Mouse (Mus musculus): ENCODE measurements at regions not wholly inside any gene's neighbourhood (a gene's known extent, or its start where the extent isn't known, plus 50 kb on each side); places are given as distances from the start of the nearest gene placed in this dataset.
A peak's percentile ranks its signal among the peaks of the same experiment; 100 is the strongest.

DNA sequence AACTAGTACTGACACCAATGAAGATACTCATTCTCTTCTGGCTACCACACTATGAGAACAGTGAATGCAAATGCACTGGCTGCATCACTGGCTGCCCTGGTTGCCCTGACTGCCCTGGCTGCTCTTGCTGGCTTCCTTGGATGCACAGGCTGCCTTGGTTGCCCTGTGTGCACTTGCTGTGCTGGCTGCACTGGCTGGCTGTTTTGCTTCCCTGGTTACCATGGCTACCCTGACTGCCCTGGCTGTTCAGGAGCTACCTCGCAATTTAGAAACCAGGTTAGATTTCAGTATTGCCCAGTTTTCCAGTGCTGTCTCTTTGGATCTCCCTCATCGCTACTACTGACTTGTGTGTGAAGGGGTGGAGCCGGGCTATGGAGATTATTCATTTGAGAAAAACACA lies 175.7 kb downstream of the Fat4 start:
- no peak for DNase-seq (ENCODE audit: extremely low spot score, low spot score)

DNA sequence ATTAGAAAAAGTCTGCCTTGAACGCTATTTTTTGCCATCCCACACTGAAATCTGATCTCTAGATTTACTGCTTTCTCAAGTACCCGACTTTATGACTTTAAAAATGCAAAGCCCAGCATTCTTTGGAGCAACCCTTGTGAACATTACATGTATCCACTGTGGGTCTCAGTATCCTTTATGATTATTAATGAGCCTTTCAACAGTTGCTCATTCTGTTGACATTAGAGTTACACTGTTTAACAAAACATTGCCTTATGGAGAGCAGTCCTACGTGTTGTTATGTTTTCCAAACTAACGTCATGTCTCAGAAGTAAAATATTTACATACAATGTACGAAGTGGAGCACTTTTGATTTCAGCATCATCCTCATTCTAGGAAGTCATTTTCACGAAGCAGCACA lies 178.7 kb downstream of the Fat4 start:
- no peak for DNase-seq (ENCODE audit: extremely low spot score, low spot score)

DNA sequence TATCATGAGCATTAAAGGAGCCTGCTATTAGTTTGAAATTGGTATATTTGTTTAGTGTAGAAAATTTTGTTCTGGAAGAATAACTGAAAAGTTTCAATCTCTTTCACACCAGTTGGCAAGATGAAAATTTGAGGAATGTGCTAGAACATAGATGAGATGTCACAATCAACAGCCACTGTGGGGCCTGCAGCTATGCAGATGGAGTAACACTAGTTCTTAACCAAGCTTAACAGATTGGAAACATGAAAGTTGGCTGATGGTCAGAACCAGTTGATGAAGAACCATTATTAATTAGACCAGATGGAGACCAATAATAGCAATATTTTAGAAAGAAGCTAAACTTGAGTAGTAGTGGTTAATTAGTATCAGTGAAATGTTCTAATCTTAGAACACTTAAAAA lies 182.3 kb downstream of the Fat4 start:
- DNase-seq (ENCODE audit: extremely low spot score, low spot score) = no peak

DNA sequence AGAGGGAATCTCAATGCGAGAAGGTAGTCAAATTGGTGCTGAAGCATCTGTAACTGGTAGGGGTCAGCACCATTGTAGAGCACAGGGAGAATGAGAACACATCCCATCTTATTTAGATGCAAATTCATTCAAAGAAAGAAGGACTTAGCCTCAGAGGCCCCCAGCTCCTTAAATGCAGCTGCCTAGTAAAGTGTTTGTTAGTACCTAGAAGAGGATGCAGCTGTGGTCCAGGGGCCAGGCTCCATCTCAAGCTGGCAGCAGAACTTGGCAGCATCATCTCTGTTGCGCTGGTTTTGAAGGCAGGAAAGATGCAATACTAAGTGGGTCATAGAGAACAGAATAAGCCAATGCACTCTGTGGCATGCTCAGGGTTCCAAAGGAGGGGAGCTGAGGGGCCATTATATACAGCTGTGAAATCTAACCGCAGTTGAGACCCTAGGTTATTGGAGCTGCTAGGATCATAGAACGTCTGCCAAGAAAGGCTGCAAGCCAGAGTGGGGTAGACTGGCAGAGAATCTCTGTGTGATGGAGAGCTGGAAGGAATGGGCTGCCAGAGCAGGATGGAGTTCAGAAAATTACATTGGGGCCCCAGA lies 196.0 kb downstream of the Fat4 start:
- no peak for DNase-seq (ENCODE audit: extremely low spot score, low spot score)

DNA sequence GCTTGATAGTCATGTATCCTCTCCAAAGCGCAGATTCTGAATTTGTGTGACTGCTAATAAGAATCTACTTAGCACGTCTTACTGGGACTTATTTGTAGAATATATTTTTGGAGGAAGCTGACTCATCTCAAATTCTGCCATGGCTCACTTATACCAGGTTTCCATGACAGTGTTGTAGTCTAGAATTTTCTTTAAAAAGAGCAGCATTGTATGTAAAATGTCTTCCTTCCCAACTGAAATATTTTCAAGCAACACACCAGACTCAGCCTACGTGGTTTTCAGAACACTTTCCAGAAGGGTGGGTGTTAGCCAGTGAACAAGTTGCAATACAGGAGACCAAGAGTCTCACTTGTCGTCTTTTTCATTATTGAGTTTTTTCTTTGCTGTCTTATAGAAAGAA lies 202.2 kb downstream of the Fat4 start:
- DNase-seq (ENCODE audit: extremely low spot score, low spot score) = no peak

DNA sequence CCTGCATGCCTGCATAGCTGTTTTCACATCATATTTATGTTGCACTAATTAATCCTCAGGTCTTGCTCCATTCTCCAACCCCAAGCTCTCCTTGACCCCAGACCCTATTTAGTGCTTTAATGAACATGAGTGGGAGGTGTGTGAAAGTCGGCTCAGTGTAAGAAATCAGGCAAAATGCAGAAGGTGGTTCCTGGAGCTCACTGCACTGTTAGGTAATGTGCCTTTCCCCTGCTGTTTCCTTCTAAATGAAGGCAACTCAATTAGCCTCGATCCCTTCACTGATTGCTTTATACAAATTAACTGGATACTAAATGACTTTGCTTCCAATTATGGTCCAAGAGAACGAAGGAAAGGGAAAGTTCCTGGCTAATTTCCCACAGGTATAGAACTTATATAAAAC lies 215.6 kb downstream of the Fat4 start:
- no peak for DNase-seq (ENCODE audit: extremely low spot score, low spot score)

DNA sequence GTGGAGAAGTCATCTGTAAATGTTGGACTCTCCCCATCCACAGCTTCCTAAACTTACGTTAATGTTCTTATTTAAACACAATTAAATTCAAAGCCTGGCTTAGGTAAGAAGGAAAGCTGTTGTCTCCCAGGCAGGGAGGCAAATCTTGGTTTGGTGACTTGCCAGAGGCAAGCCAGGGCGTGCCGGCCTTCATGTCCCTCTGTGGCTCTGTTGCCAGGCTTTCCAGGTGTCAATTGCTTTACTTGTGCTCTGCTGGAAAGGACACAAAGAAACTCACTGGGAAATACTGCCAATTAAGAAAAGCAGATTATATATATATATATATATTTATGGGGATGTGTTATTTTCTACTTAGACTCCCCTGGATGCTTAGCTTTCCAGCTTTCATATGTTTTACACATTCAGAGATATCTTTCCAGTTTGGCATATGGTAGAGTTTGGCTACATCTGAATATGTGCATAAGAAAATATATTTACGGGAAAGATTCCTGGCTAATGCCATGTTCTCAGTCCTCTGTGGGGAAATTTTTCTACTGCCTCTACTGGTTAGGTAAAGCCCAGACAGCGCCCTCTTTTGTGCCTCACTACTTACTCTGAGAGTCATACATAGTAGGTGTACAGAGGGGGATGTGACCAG lies 223.1 kb downstream of the Fat4 start:
- DNase-seq (ENCODE audit: extremely low spot score, low spot score) = no peak

DNA sequence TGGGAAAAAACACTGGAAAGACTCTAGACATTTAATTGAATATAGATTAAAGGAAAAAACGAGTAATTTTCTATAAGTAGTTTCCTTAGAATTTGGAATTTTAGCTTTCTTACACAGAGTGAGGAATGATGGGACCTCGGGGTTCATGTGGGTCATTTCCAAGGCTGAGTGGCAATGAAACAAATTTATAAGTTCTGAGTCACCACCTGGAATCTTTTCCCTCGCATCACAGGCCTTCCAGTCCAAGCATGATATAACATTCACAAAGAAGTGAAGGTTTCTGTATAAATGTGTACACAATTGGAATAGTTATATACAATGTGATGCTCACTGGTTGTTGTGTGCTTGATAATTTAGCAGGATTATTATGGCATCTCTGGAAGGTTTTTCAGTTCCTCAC lies 227.3 kb downstream of the Fat4 start:
- no peak for DNase-seq (ENCODE audit: extremely low spot score, low spot score)

DNA sequence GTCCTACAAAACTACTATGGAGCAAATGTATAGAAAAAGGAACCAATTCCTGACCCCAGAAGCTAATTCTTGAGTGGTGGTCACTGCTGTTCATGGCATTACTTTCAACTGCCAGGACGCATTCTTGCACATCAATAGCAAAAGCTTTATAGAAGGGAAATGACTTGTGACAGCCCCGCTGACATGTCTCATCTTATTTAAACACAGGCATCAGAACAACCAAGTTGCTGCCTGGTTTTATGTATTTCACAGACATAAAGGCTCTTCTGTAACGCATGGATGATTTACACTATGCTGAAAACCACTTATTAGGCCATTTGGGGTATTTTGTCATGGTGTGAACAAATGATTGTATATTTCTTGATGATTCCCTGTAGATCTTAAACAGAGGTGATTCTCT lies 228.1 kb downstream of the Fat4 start:
- DNase-seq (ENCODE audit: extremely low spot score, low spot score) = no peak

DNA sequence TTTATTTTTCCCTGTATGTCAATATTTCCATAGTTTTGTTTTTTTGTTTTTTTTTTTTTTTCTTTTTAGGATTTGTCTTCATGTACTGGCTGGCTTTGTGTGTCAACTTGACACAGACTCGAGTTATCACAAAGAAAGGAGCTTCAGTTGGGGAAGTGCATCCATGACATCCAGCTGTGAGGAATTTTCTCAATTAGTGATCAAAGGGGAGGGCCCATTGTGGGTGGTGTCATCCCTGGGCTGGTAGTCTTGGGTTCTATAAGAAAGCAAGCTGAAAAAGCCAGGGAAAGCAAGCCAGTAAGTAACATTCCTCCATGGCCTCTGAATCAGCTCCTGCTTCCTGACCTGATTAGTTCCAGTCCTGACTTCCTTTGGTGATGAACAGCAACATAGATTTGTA lies 228.7 kb downstream of the Fat4 start:
- DNase-seq (ENCODE audit: extremely low spot score, low spot score) = no peak

DNA sequence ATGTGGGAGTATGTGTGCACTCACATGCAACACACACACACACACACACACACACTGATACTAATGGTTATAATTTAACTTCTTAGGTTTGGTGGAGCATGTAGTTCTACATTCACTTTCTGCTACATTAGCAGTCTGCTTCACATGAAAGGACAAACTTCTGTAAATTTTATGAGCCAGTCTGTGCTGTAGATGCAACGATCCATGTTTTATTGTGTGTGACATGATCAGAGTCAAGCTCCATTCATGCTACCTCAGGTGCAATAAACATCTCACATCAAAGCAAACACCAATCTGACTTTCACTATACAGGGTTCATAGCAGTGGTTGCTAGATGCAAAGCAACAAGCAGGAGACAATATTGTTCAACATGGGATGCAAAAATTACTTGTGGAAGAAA lies 235.5 kb downstream of the Fat4 start:
- no peak for DNase-seq (ENCODE audit: extremely low spot score, low spot score)

DNA sequence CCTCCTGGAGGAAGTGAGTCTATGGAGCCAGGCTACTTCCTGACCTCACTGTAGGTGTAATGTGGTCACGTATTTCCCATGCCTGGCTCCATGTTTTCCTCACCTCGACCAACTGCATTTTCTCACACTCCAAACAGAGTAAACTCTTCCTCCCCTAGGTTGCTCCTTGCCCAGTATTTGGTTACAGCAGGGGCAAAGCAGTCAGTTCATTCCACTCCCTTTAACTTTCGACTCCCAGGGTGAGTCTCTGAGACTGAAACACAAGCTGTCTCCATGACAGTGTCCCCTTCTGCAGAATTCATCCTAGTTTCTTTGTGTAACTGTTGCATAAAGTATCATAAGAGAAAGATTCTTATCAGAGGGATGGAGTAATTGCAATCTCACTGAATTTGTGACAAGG lies 243.8 kb downstream of the Fat4 start:
- no peak for DNase-seq (ENCODE audit: extremely low spot score, low spot score)

DNA sequence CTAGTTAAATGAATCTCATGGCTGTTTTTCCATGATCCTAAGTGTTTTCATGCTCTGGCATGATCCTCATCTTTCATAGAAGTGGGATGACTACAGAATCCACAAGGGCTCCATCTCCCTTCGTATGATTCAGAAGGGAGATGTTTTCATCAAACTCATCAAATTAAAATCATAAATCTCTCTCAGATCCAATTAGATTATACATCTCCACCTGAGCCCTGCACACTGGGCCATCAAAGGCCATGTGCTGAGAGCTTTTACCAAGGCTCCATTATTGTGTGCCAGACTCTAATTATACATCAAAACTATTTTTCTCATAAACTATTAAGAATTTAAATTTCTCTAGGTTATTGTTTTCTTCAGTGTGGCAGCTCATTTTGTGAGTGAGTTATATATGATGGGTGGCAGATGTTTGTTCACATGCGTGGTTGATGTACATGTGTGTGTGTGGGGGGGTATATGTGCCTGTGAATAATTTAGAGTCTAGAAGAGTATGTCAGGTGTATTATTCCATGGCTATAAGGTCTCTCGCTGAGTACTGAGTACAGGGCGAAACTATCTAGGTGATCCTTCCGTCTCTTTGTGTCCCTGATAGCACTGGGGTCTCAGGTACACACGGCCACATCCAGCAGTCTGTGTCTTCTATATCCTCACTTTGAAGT lies 278.4 kb downstream of the Fat4 start:
- no peak for DNase-seq (ENCODE audit: extremely low spot score, low spot score)

DNA sequence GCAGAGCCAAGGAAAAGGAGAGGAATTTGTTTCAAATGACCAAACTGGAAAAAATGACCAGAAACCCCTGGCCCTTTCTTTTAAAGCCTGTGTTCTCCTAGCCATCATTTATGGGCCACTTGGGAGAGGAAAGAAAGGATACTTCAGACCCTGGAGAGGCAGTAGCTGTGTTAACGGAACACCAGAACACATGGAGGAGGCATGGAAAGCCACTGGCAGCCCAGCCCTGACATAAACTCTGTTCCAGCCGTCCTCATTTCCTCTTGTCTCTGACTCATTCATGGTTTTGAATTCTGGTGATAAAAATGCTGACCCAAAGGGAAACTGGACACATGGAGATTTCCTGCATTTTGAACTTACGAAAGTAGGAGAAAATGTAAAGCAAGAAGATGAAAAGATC lies 295.9 kb downstream of the Fat4 start:
- DNase-seq (ENCODE audit: extremely low spot score, low spot score) = no peak

DNA sequence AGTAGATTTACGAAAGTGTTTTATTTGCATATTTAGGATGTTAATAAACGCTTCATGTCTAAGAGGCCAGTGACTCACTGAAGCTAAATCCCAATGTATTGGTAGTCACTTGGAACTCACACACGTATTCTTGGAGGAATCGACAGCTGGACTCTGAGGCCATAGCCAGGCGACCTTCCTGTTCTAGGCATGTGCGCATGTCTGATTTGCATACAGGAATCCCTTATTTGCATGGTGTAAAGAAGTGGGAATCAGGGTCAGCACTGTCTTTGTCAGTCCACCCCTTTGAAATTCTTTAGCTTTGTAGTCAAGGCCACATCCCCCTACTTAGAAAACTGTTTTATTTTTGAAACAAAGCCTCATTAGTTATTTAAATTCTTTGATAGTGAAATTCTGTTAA lies 308.4 kb downstream of the Fat4 start:
- no peak for DNase-seq (ENCODE audit: extremely low spot score, low spot score)

DNA sequence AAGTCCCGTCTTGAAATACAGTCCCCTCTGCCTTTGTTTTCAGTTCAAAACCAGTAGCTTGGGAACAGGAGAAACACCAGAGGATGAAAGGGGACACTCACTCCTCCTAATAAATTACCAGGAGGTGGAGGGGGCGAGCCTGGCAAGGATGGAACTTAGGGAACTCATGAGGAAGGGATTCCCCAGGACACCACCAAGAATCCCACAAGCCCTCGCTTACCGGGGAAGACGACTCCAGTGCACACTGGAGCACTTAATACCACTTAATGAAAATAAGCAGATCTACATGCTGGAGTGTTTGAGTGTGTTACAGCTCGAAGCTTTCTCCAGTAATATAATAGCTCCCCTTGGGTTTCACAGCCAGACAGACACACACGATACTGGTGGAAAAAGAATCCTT lies 315.9 kb downstream of the Fat4 start:
- DNase-seq (ENCODE audit: extremely low spot score, low spot score) = no peak

DNA sequence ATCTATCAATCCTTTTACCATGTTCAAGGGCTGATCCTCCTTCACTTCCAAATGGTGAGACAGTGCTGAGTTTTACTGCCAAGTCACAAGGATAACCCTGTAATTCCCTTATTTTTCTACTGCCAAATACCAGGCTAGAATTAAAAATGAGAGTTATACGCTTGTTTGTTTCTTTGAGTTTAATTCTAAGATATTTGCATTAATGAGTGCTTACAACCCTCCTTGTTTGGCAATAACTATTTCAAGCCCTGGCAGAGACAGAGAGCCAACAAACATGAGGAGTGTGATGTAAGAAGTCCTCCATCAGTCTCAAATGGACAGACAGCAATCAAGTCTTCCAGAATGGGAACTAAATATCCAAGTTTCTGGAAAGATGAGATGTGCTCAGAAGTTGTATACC lies 321.9 kb downstream of the Fat4 start:
- DNase-seq (ENCODE audit: extremely low spot score, low spot score) = no peak

DNA sequence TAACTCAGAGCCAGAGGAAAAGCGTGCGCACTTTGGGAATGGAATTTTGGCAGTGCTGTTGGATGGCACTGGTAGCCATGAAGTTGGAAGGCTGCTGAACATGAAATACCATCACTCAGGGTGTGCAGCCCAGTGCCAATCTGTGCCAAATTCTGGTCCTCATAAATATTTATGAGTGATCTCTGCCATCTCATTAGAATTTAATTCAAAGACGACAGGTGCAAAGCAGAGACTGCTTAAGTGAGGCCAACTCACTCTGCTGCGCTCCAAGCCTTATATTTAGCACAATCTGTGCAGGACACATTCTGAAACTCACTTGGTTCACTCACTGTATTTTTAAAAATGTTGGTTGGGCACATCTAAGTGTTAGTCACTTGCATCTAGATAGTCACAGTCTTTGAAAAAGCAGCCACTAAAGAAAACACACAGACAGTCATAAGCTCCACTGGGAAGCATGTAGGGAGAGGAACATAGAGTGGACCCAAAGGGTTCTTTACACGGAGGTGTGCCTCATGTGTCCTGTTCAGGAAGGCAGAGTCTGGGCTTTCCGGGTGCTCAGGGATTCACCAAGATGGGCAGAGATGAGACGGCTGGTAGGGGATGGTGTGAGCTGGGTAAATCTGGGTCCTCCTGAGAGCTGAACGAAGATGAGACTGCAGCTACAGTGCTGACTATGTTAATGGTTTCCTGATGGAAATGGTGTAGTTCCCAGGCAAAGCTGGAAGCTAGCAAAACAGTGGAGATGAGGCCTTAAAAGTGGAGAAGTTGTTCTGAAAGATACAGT lies 322.8 kb downstream of the Fat4 start:
- DNase-seq (ENCODE audit: extremely low spot score, low spot score) = no peak

DNA sequence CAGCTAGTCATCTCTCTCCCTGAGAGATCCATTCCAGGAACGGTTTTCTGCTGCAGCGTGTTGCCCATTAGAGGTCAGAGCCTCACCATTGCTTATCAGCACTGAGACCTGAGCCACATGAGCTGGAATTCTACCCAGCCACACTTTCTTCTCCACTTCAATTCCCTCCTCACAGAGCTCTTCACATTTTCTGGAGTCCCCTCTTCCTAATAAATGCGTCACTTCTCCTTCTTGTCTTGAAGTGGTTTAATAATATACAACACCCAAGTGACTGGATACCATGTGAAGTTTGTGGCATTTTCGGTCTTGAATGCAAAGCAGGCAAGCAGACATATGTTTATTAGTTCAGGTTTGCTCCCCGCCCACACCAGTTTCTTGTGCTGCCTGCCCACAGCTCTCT lies 324.9 kb downstream of the Fat4 start:
- DNase-seq (ENCODE audit: extremely low spot score, low spot score) = no peak

DNA sequence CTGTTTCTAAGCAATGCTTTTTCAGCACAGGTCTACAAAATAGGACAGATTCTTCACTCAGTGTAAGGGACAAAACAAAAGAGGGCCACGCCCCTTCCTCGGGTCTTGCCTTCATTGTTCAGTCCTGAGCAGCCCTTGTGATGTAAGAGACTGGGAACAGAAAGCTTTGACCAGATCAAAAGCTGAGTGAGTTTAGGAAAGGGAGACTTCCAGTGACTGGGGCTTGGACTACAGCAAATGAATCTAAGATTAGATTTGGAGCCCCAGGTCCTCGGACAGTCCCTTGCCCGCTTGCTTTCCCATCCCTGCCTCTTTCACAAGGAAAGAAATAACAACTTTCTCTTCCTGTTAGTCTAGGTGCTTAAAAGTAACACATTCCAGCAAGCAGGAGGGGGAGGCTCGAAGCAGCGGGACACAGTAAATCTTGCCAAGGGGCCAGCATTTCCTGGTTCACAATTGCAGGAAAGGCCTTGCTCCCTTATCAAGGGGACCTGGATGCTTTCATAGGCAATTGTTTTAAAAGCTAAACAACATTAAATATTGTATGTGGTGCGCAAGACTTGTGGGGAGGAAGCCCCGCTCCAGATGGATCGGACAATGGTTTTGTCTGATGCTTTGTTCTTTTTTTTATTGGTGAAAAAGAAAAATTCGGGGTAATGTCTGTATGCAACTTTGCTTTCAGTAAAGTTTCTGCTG lies 333.4 kb downstream of the Fat4 start:
- peak; percentile 51 for DNase-seq (ENCODE audit: extremely low spot score, low spot score)

DNA sequence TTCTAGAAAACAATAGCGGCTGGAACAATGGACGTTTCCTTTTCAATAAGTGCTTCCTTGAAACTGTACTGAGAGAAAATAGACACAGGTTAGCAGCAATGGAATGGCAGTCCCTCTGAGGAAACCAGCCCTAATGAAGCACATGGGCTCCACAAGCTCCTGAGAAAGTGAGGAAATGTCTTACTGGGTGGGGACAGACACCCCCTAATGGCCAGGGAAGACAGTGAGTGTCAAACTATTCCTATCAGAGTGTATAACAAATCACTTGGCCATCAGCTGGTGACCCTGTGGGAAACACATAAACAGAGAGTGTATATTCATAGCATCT lies 333.9 kb downstream of the Fat4 start:
- DNase-seq (ENCODE audit: extremely low spot score, low spot score) = no peak

DNA sequence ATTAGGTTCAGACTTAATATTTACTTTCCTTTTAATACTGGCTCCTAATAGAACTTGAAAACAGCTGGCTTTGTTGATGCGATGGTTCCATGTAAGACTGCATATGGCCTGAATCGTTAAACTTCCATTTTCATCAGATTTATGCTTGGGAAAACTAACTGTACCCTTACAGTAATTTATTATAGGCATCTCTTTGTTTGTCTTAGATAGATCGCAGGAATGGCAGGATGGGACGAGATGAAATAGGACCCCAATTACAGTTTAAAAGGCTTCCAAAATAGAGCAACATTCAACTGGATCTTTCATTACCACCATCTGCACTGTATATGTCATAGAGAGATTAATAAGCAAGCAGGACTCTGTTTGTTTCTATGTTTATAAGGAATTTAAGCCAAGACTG lies 335.3 kb downstream of the Fat4 start:
- DNase-seq (ENCODE audit: extremely low spot score, low spot score) = no peak

All from neural tube, embryonic 10.5 days (tissue).